Mouse (Mus musculus) heart, embryonic 12.5 days (tissue): ENCODE results near the gene Sgpp2. TPM values are rescaled to one million over a fixed set of nuclear protein-coding genes. Genes with fewer than 3 reads are reported as not detected.

Experiments
- ATAC-seq: fragments of 200-750 bp; cut with Nextera tagmentation; 2 replicates; pipeline ENCODE4 v1.8.0; 2017; ENCODE audit warnings: moderate TSS enrichment, moderate library complexity; ENCODE audit not compliant: insufficient number of reproducible peaks, low FRiP score
- H3K27ac ChIP-seq: fragments of 300-500 bp; sonication (generic); 2 replicates; pipeline ENCODE4 v1.5.1; 2016; ENCODE audit warnings: mild to moderate bottlenecking, moderate library complexity; ENCODE audit not compliant: poor library complexity, severe bottlenecking
- H3K27me3 ChIP-seq: fragments of 300-500 bp; sonication (generic); replicated peaks from 2 replicates; pipeline ENCODE4 v1.6.1; 2016; ENCODE audit warnings: mild to moderate bottlenecking, moderate library complexity
- H3K36me3 ChIP-seq: fragments of 300-500 bp; sonication (generic); 2 replicates; pipeline ENCODE4 v1.6.1; 2016; ENCODE audit warnings: mild to moderate bottlenecking, moderate library complexity
- H3K4me1 ChIP-seq: fragments of 300-500 bp; sonication (generic); replicated peaks from 2 replicates; pipeline ENCODE4 v1.6.1; 2016; ENCODE audit warnings: mild to moderate bottlenecking
- H3K4me2 ChIP-seq: fragments of 300-500 bp; sonication (generic); 2 replicates; pipeline ENCODE4 v1.6.1; 2016; ENCODE audit warnings: mild to moderate bottlenecking, moderate library complexity
- H3K4me3 ChIP-seq: fragments of 300-500 bp; sonication (generic); 2 replicates; pipeline ENCODE4 v1.5.1; 2016; ENCODE audit warnings: mild to moderate bottlenecking
- H3K9ac ChIP-seq: fragments of 300-500 bp; sonication (generic); 2 replicates; pipeline ENCODE4 v1.6.1; 2016; ENCODE audit warnings: mild to moderate bottlenecking, moderate library complexity
- H3K9me3 ChIP-seq: fragments of 300-500 bp; sonication (generic); replicated peaks from 2 replicates; pipeline ENCODE4 v1.6.1; 2016; ENCODE audit warnings: mild to moderate bottlenecking, moderate library complexity
- WGBS: fragments of 180-500 bp; shearing (Covaris S2); methylation state at CpG from one replicate; pipeline ENCODE4 v1.1.7; 2016; 5-methylcytosine and 5-hydroxymethylcytosine counted together
- polyA plus RNA-seq: library from polyadenylated mRNA; unstranded; fragments of >200 nt; fragmentation: Nextera tagmentation; extraction: Ambion mirVana; gene quantifications from 2 replicates; pipeline ENCODE4 v1.2.1, GENCODE M21; 2016

Gene Sgpp2
- polyA plus RNA-seq, 1 experiment from 2014 or later: 0.14 TPM

- no peak overlapping the region for H3K9ac ChIP-seq
- H3K27me3 ChIP-seq: peaks cover 40% of the 10 kb centered on the region
- H3K4me1 ChIP-seq: peaks cover 16% of the 10 kb centered on the region
- H3K27ac ChIP-seq: no peak overlapping the region
- WGBS: 65% methylated on average over 4 of the region's 4 CpGs
- no peaks in the 10 kb centered on the region for H3K36me3 ChIP-seq
- H3K4me3 ChIP-seq: no peak overlapping the region
- ATAC-seq: no peak
- no peaks in the 10 kb centered on the region for H3K9me3 ChIP-seq
- no peak overlapping the region for H3K4me2 ChIP-seq
Measured at GRCm38 (mm10) chr1:78313961-78314360, 3.8 kb downstream of the Sgpp2 start.

- Histone ChIP-seq H3K9ac (no peak overlapping the region), H3K4me1 (no peaks in the 10 kb centered on the region), H3K27me3 (peaks cover 10% of the 10 kb centered on the region; the same call in 1 of the 2 replicates), H3K4me3 (no peak overlapping the region), H3K9me3 (no peaks in the 10 kb centered on the region), H3K4me2 (no peak overlapping the region), H3K27ac (no peak overlapping the region), H3K36me3 (no peaks in the 10 kb centered on the region)
- no peak for ATAC-seq
- 81% methylated on average over 13 of the region's 13 CpGs for WGBS
Measured at GRCm38 (mm10) chr1:78318089-78318760, 8.1 kb downstream of the Sgpp2 start.

GRCm38 (mm10) chr1:78320291-78320690, 10.1 kb downstream of the Sgpp2 start:
- no peaks in the 10 kb centered on the region for H3K4me1 ChIP-seq
- no peak overlapping the region for H3K9ac ChIP-seq
- whole genome bisulfite sequencing: 87% methylated on average over 3 of the region's 3 CpGs
- 0 out of 2 replicates have a peak, but pooled peaks cover 10% of the 10 kb centered on the region for H3K27me3 ChIP-seq
- H3K4me3 ChIP-seq: no peak overlapping the region
- H3K36me3 ChIP-seq: no peaks in the 10 kb centered on the region
- ATAC-seq: no peak
- H3K9me3 ChIP-seq: no peaks in the 10 kb centered on the region
- no peak overlapping the region for H3K4me2 ChIP-seq
- H3K27ac ChIP-seq: no peak overlapping the region

GRCm38 (mm10) chr1:78322098-78322778, 12.1 kb downstream of the Sgpp2 start:
- H3K27me3 ChIP-seq: 0 out of 2 replicates have a peak, but pooled peaks cover 10% of the 10 kb centered on the region
- H3K4me3 ChIP-seq: no peak overlapping the region
- H3K9me3 ChIP-seq: no peaks in the 10 kb centered on the region; the same call in 1 of the 2 replicates
- no peaks in the 10 kb centered on the region for H3K4me1 ChIP-seq
- no peak for ATAC-seq
- H3K27ac ChIP-seq: no peak overlapping the region
- no peak overlapping the region for H3K4me2 ChIP-seq
- WGBS: 60% methylated on average over 7 of the region's 7 CpGs
- H3K9ac ChIP-seq: no peak overlapping the region
- H3K36me3 ChIP-seq: no peaks in the 10 kb centered on the region

- ATAC-seq: no peak
- 0 out of 2 replicates have a peak, but pooled peaks cover 10% of the 10 kb centered on the region for H3K27me3 ChIP-seq
- no peak overlapping the region for H3K27ac ChIP-seq
- H3K4me2 ChIP-seq: no peak overlapping the region
- no peak overlapping the region for H3K9ac ChIP-seq
- H3K4me1 ChIP-seq: no peaks in the 10 kb centered on the region
- H3K4me3 ChIP-seq: no peak overlapping the region
- no peaks in the 10 kb centered on the region for H3K36me3 ChIP-seq
- WGBS: 79% methylated on average over 8 of the region's 8 CpGs
- no peaks in the 10 kb centered on the region; the same call in 1 of the 2 replicates for H3K9me3 ChIP-seq
Measured at GRCm38 (mm10) chr1:78322844-78323243, 12.7 kb downstream of the Sgpp2 start.

- Histone ChIP-seq H3K27me3 (0 out of 2 replicates have a peak, but pooled peaks cover under 1% of the 10 kb centered on the region), H3K27ac (no peak overlapping the region), H3K4me1 (no peaks in the 10 kb centered on the region), H3K9me3 (no peaks in the 10 kb centered on the region; the same call in 1 of the 2 replicates), H3K4me2 (no peak overlapping the region), H3K36me3 (no peaks in the 10 kb centered on the region), H3K4me3 (no peak overlapping the region), H3K9ac (no peak overlapping the region)
- WGBS: 41% methylated on average over 6 of the region's 6 CpGs
- ATAC-seq: no peak
Measured at GRCm38 (mm10) chr1:78324044-78324443, 13.9 kb downstream of the Sgpp2 start.

- 52% methylated on average over 6 of the region's 6 CpGs for WGBS
- Histone ChIP-seq H3K4me3 (no peak overlapping the region), H3K36me3 (no peaks in the 10 kb centered on the region), H3K4me2 (no peak overlapping the region), H3K27me3 (no peaks in the 10 kb centered on the region), H3K4me1 (no peaks in the 10 kb centered on the region), H3K9ac (no peak overlapping the region), H3K9me3 (no peaks in the 10 kb centered on the region; the same call in 1 of the 2 replicates), H3K27ac (no peak overlapping the region)
- ATAC-seq: no peak
Measured at GRCm38 (mm10) chr1:78325851-78326250, 15.7 kb downstream of the Sgpp2 start.

- Histone ChIP-seq H3K27ac (no peak overlapping the region), H3K4me2 (no peak overlapping the region), H3K9me3 (no peaks in the 10 kb centered on the region; the same call in 1 of the 2 replicates), H3K4me3 (no peak overlapping the region), H3K36me3 (no peaks in the 10 kb centered on the region), H3K27me3 (no peaks in the 10 kb centered on the region), H3K4me1 (no peaks in the 10 kb centered on the region), H3K9ac (no peak overlapping the region)
- 64% methylated on average over 4 of the region's 4 CpGs for WGBS
- no peak for ATAC-seq
Measured at GRCm38 (mm10) chr1:78328646-78329045, 18.5 kb downstream of the Sgpp2 start.

GRCm38 (mm10) chr1:78329861-78330260, 19.7 kb downstream of the Sgpp2 start:
- ATAC-seq: no peak

GRCm38 (mm10) chr1:78330620-78331158, 20.5 kb downstream of the Sgpp2 start:
- Histone ChIP-seq H3K36me3 (no peaks in the 10 kb centered on the region), H3K9ac (no peak overlapping the region), H3K4me2 (no peak overlapping the region), H3K4me3 (no peak overlapping the region), H3K4me1 (no peaks in the 10 kb centered on the region), H3K27ac (no peak overlapping the region), H3K27me3 (no peaks in the 10 kb centered on the region), H3K9me3 (no peaks in the 10 kb centered on the region; the same call in 1 of the 2 replicates)
- WGBS: 84% methylated on average over 5 of the region's 5 CpGs
- ATAC-seq: no peak

More at GRCm38 (mm10) chr1:78329861-78330260, 19.7 kb downstream of the Sgpp2 start:
- Histone ChIP-seq H3K27ac (no peak overlapping the region), H3K9me3 (no peaks in the 10 kb centered on the region; the same call in 1 of the 2 replicates), H3K4me2 (no peak overlapping the region), H3K9ac (no peak overlapping the region), H3K36me3 (no peaks in the 10 kb centered on the region), H3K4me3 (no peak overlapping the region), H3K27me3 (no peaks in the 10 kb centered on the region), H3K4me1 (no peaks in the 10 kb centered on the region)
- WGBS: 82% methylated on average over 1 of the region's 1 CpGs

- Histone ChIP-seq H3K9ac (no peak overlapping the region), H3K27me3 (no peaks in the 10 kb centered on the region), H3K36me3 (no peaks in the 10 kb centered on the region), H3K4me1 (peaks cover 10% of the 10 kb centered on the region), H3K4me2 (no peak overlapping the region), H3K4me3 (no peak overlapping the region), H3K27ac (no peak overlapping the region), H3K9me3 (no peaks in the 10 kb centered on the region)
- WGBS: 72% methylated on average over 7 of the region's 7 CpGs
- no peak for ATAC-seq
Measured at GRCm38 (mm10) chr1:78337726-78338125, 27.6 kb downstream of the Sgpp2 start.
